Mouse (Mus musculus) C2C12 (cell line): ENCODE measurements around the gene Map3k7cl. TPM values are rescaled to one million over a fixed set of nuclear protein-coding genes. Genes with fewer than 3 reads are reported as not detected.

Experiments used
- H3K27me3 ChIP-seq: one replicate; pipeline ENCODE4 v1.6.1; 2011; ENCODE audit not compliant: control insufficient read depth, insufficient read depth, insufficient read length
- H3K36me3 ChIP-seq: one replicate; pipeline ENCODE4 v1.6.1; 2011; ENCODE audit not compliant: control insufficient read depth, insufficient read depth
- H3K4me3 ChIP-seq: one replicate; pipeline ENCODE4 v1.5.1; 2011; ENCODE audit warnings: mild to moderate bottlenecking, control low read depth; ENCODE audit not compliant: poor library complexity, insufficient read depth, severe bottlenecking
- H3K79me2 ChIP-seq: one replicate; pipeline ENCODE4 v1.6.1; 2011; ENCODE audit not compliant: control insufficient read depth, insufficient read depth
- H3K79me3 ChIP-seq: one replicate; pipeline ENCODE4 v1.6.1; 2011; ENCODE audit warnings: low read depth, control low read depth
- H3ac ChIP-seq: one replicate; pipeline ENCODE3; 2011; ENCODE audit warnings: low read depth; ENCODE audit not compliant: control insufficient read depth, insufficient read length
- CEBPB ChIP-seq: IDR thresholded peaks from one replicate; pipeline ENCODE4 v1.6.1; 2011; ENCODE audit warnings: low read depth, mild to moderate bottlenecking, control low read depth, moderate library complexity
- CTCF ChIP-seq: IDR thresholded peaks from one replicate; pipeline ENCODE4 v1.5.1; 2011; ENCODE audit not compliant: control insufficient read depth, insufficient read depth, insufficient read length
- FOSL1 ChIP-seq: IDR thresholded peaks from one replicate; pipeline ENCODE4 v1.8.0; 2011; ENCODE audit warnings: mild to moderate bottlenecking, low read length; ENCODE audit not compliant: poor library complexity, insufficient read depth, severe bottlenecking
- MAX ChIP-seq: IDR thresholded peaks from one replicate; pipeline ENCODE4 v1.6.1; 2011; ENCODE audit warnings: mild to moderate bottlenecking, control low read depth
- MYOD1 ChIP-seq: IDR thresholded peaks from one replicate; pipeline ENCODE4 v1.6.1; 2011; ENCODE audit warnings: low read depth; ENCODE audit not compliant: control insufficient read depth, insufficient read length
- MYOG ChIP-seq: IDR thresholded peaks from one replicate; pipeline ENCODE4 v1.6.1; 2011; ENCODE audit not compliant: control insufficient read depth, insufficient read length; ENCODE audit errors: extremely low read depth
- USF1 ChIP-seq: IDR thresholded peaks from one replicate; pipeline ENCODE4 v1.6.1; 2011; ENCODE audit warnings: low read depth, mild to moderate bottlenecking, control low read depth, moderate library complexity
- polyA plus RNA-seq: library from polyadenylated mRNA; unstranded; fragments of >200 nt; fragmentation: generic; extraction: Trizol; gene quantifications from one replicate; pipeline ENCODE4 v1.2.1, GENCODE M21; 2012; ENCODE audit warnings: missing spikeins

Gene Map3k7cl
- polyA plus RNA-seq, 1 experiment, result 0.11 TPM

GRCm38 (mm10) chr16:87594145-87594544, 41.0 kb downstream of the Map3k7cl start:
- H3K36me3 ChIP-seq, result no peaks in the 10 kb centered on the region
- H3K79me2 ChIP-seq, result no peaks in the 10 kb centered on the region
- H3K4me3 ChIP-seq, result no peak overlapping the region
- TF ChIP-seq FOSL1 (no peak), MYOD1 (no peak), USF1 (no peak), CEBPB (no peak), MYOG (no peak), MAX (no peak), CTCF (no peak)
- no peaks in the 10 kb centered on the region for H3K27me3 ChIP-seq
- H3ac ChIP-seq, result no peak overlapping the region
- H3K79me3 ChIP-seq, result no peaks in the 10 kb centered on the region

GRCm38 (mm10) chr16:87595149-87595548, 42.0 kb downstream of the Map3k7cl start:
- H3ac ChIP-seq, result no peak overlapping the region
- H3K79me3 ChIP-seq, result no peaks in the 10 kb centered on the region
- TF ChIP-seq MAX (no peak), CEBPB (no peak), MYOD1 (no peak), CTCF (no peak), FOSL1 (no peak), USF1 (no peak), MYOG (no peak)
- no peaks in the 10 kb centered on the region for H3K79me2 ChIP-seq
- no peaks in the 10 kb centered on the region for H3K27me3 ChIP-seq
- no peak overlapping the region for H3K4me3 ChIP-seq
- no peaks in the 10 kb centered on the region for H3K36me3 ChIP-seq

GRCm38 (mm10) chr16:87602717-87603526, 49.8 kb downstream of the Map3k7cl start:
- H3K79me2 ChIP-seq, result no peaks in the 10 kb centered on the region
- H3K27me3 ChIP-seq, result no peaks in the 10 kb centered on the region
- no peak overlapping the region for H3ac ChIP-seq
- H3K79me3 ChIP-seq, result no peaks in the 10 kb centered on the region
- no peak overlapping the region for H3K4me3 ChIP-seq
- no peaks in the 10 kb centered on the region for H3K36me3 ChIP-seq
- TF ChIP-seq USF1, result no peak
- no peak for TF ChIP-seq FOSL1
- TF ChIP-seq MYOG, result no peak
- no peak for TF ChIP-seq CTCF
- TF ChIP-seq CEBPB, result no peak

GRCm38 (mm10) chr16:87604002-87604401, 50.9 kb downstream of the Map3k7cl start:
- Histone ChIP-seq H3K36me3 (no peaks in the 10 kb centered on the region), H3K4me3 (no peak overlapping the region), H3ac (no peak overlapping the region), H3K79me3 (no peaks in the 10 kb centered on the region), H3K79me2 (no peaks in the 10 kb centered on the region), H3K27me3 (no peaks in the 10 kb centered on the region)
- TF ChIP-seq MAX, result no peak
- no peak for TF ChIP-seq CEBPB
- no peak for TF ChIP-seq CTCF
- TF ChIP-seq MYOD1, result no peak
- no peak for TF ChIP-seq MYOG
- no peak for TF ChIP-seq USF1
- TF ChIP-seq FOSL1, result no peak

GRCm38 (mm10) chr16:87604883-87605282, 51.8 kb downstream of the Map3k7cl start:
- Histone ChIP-seq H3K79me3 (no peaks in the 10 kb centered on the region), H3ac (no peak overlapping the region), H3K79me2 (no peaks in the 10 kb centered on the region), H3K27me3 (no peaks in the 10 kb centered on the region), H3K36me3 (no peaks in the 10 kb centered on the region), H3K4me3 (no peak overlapping the region)
- no peak for TF ChIP-seq MAX
- no peak for TF ChIP-seq CEBPB

GRCm38 (mm10) chr16:87607383-87607782, 54.3 kb downstream of the Map3k7cl start:
- TF ChIP-seq CEBPB (no peak), MYOD1 (no peak), CTCF (no peak), MYOG (no peak), MAX (no peak), USF1 (no peak)
- Histone ChIP-seq H3K36me3 (no peaks in the 10 kb centered on the region), H3ac (no peak overlapping the region), H3K79me3 (no peaks in the 10 kb centered on the region), H3K27me3 (no peaks in the 10 kb centered on the region), H3K4me3 (no peak overlapping the region), H3K79me2 (no peaks in the 10 kb centered on the region)
